Mouse (Mus musculus): ENCODE data around the gene Spag4. TPM values are rescaled to one million over a fixed set of nuclear protein-coding genes. Genes with fewer than 3 reads are reported as not detected.

The Spag4 gene
- polyA plus RNA-seq, 1 experiment from 2014 or later: 3.3 TPM

DNA sequence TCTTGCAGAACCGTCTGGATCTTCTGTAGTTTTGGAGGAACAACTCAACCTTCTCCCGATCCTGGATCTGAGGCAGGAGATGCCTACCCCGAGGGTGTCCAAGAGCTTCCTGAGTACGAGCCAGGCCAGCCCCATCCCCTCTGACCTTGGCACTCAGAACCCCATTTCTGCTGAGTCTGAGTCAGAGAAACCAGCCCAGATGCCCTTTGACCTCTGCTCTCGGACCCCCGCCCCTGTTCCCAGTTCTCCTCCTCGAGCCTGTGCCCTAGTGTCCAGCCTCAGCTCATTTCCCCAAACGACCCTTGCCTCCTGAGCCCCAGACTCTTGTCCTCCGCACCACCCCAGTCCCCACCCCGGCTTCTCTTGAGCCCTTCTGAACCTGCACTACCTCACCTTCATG lies 1.2 kb downstream of the Spag4 start:
- Histone ChIP-seq H3K9ac (ENCODE audit: low read depth, low read length) (peak overlapping the region; percentile 85), H3K9me3 (replicated peaks; ENCODE audit: control insufficient read depth, low read length) (no peaks in the 10 kb centered on the region), H3K27me3 (ENCODE audit: control insufficient read depth, insufficient read depth, low read length) (no peaks in the 10 kb centered on the region; the same call in 1 of the 2 replicates), H3K4me3 (ENCODE audit: low read depth, low read length) (peak overlapping the region; percentile 77), H3K4me2 (peak overlapping the region; percentile 96), H3K4me1 (ENCODE audit: control insufficient read depth, insufficient read depth, low read length) (0 out of 2 replicates have a peak, but pooled peaks cover 4% of the 10 kb centered on the region), H3K27ac (ENCODE audit: low read depth, low read length) (no peak overlapping the region), H3K36me3 (ENCODE audit: control insufficient read depth, insufficient read depth, low read length) (peaks cover 2% of the 10 kb centered on the region; the same call in 1 of the 2 replicates)
- 37% methylated on average over 10 of the region's 10 CpGs for WGBS (ENCODE audit: insufficient replicate concordance)
- peak; percentile 19; the same call in 1 of the 2 replicates for ATAC-seq (replicated peaks; ENCODE audit: insufficient number of reproducible peaks, low FRiP score, low TSS enrichment)

DNA sequence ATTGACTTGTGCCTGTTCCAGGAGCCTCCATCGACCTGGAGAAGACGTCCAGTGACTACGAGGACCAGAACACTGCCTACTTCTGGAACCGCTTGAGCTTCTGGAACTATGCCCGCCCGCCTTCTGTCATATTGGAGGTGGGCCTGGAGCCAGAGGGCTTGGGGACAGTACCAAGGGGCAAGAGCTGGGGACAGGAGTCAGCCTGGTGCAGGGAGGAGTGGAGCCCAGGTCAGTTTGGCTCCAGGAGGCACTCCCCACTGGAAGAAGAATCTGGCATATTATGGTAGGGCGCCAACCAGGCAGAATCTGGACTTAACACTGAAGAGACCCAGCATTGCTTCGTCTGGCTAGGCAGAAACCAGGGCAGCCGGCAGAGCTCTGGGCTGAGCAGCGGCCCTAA lies 2.9 kb downstream of the Spag4 start:
- 0 out of 2 replicates have a peak, but pooled peaks cover 4% of the 10 kb centered on the region for H3K4me1 ChIP-seq (ENCODE audit: control insufficient read depth, insufficient read depth, low read length)
- H3K9me3 ChIP-seq (replicated peaks; ENCODE audit: control insufficient read depth, low read length): no peaks in the 10 kb centered on the region
- no peak overlapping the region for H3K9ac ChIP-seq (ENCODE audit: low read depth, low read length)
- H3K36me3 ChIP-seq (ENCODE audit: control insufficient read depth, insufficient read depth, low read length): peaks cover 12% of the 10 kb centered on the region; the same call in 1 of the 2 replicates
- WGBS (ENCODE audit: insufficient replicate concordance): 90% methylated on average over 10 of the region's 10 CpGs
- ATAC-seq (replicated peaks; ENCODE audit: insufficient number of reproducible peaks, low FRiP score, low TSS enrichment): no peak
- no peaks in the 10 kb centered on the region; the same call in 1 of the 2 replicates for H3K27me3 ChIP-seq (ENCODE audit: control insufficient read depth, insufficient read depth, low read length)
- no peak overlapping the region for H3K27ac ChIP-seq (ENCODE audit: low read depth, low read length)
- no peak overlapping the region for H3K4me3 ChIP-seq (ENCODE audit: low read depth, low read length)
- no peak overlapping the region for H3K4me2 ChIP-seq

DNA sequence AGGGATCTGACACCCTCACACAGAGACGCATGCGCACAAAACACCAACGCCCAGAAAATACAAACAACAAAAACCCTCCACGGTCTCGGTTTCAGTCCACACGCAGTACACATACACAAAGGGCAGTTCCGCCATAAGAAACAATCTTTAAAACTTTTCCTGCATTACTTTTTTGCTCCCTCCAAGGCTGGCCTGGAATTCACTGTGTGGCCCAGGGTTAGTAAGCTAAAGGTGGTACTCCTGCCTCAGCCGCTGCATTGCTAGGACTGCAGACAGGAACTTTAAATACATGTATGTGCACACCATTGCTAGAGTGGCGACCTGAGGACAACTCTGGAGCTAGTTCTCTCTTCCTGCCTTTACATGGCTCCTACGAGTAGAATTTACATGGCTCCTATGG lies 6.3 kb downstream of the Spag4 start:
- no peaks in the 10 kb centered on the region for H3K9me3 ChIP-seq (replicated peaks; ENCODE audit: control insufficient read depth, low read length)
- H3K27me3 ChIP-seq (ENCODE audit: control insufficient read depth, insufficient read depth, low read length): no peaks in the 10 kb centered on the region
- peaks cover 34% of the 10 kb centered on the region for H3K36me3 ChIP-seq (ENCODE audit: control insufficient read depth, insufficient read depth, low read length)
- no peaks in the 10 kb centered on the region for H3K4me1 ChIP-seq (ENCODE audit: control insufficient read depth, insufficient read depth, low read length)
- no peak overlapping the region for H3K4me2 ChIP-seq
- 93% methylated on average over 10 of the region's 10 CpGs for WGBS (ENCODE audit: insufficient replicate concordance)
- no peak overlapping the region for H3K27ac ChIP-seq (ENCODE audit: low read depth, low read length)
- H3K4me3 ChIP-seq (ENCODE audit: low read depth, low read length): no peak overlapping the region
- ATAC-seq (replicated peaks; ENCODE audit: insufficient number of reproducible peaks, low FRiP score, low TSS enrichment): no peak
- H3K9ac ChIP-seq (ENCODE audit: low read depth, low read length): no peak overlapping the region

DNA sequence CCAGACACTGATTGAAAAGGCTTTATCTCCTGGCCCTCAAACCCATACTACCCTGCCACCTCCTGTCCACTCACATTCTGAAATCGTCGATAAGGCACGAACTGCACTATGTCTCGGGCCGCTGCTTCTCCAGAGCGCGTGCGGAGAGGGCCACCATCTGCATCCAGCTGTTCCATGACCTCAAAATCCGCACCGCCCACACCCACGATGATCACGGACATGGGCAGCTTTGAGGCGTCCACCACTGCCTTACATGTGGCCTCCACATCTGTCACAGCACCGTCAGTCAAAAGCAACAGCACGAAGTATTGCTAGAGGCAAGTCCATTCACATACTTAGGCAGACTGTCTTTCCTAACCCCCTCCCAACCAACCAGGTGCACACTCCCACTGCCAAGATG lies 8.8 kb downstream of the Spag4 start:
- no peak for ATAC-seq (replicated peaks; ENCODE audit: insufficient number of reproducible peaks, low FRiP score, low TSS enrichment)
- WGBS (ENCODE audit: insufficient replicate concordance): 94% methylated on average over 15 of the region's 15 CpGs
- Histone ChIP-seq H3K9me3 (replicated peaks; ENCODE audit: control insufficient read depth, low read length) (no peaks in the 10 kb centered on the region), H3K27me3 (ENCODE audit: control insufficient read depth, insufficient read depth, low read length) (no peaks in the 10 kb centered on the region), H3K4me1 (ENCODE audit: control insufficient read depth, insufficient read depth, low read length) (no peaks in the 10 kb centered on the region), H3K36me3 (ENCODE audit: control insufficient read depth, insufficient read depth, low read length) (peaks cover 53% of the 10 kb centered on the region), H3K4me2 (no peak overlapping the region), H3K27ac (ENCODE audit: low read depth, low read length) (no peak overlapping the region), H3K9ac (ENCODE audit: low read depth, low read length) (no peak overlapping the region), H3K4me3 (ENCODE audit: low read depth, low read length) (no peak overlapping the region)

DNA sequence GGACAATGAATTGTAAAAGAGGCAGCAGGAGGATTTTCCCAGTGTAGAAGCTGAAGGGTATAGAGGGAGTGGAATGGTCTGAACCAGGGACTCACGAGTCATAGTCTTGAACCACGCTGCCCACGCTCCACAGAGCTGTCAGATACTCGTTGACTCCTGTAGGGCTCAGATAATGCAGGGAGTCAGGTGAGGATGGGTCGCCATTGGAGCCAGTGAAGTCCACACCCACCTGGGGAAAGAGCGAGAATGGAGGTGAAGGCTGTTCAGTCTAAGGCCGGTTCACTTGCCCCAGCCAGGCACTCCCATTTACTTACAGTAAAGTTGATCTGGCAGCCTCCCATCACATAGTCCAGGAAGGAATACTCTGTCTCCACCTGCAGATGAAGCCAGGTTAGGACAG lies 12.5 kb downstream of the Spag4 start:
- H3K9me3 ChIP-seq (replicated peaks; ENCODE audit: control insufficient read depth, low read length): no peaks in the 10 kb centered on the region
- H3K9ac ChIP-seq (ENCODE audit: low read depth, low read length): no peak overlapping the region
- H3K4me2 ChIP-seq: no peak overlapping the region
- no peak overlapping the region for H3K4me3 ChIP-seq (ENCODE audit: low read depth, low read length)
- H3K36me3 ChIP-seq (ENCODE audit: control insufficient read depth, insufficient read depth, low read length): peaks cover 46% of the 10 kb centered on the region
- 86% methylated on average over 7 of the region's 7 CpGs for WGBS (ENCODE audit: insufficient replicate concordance)
- H3K27me3 ChIP-seq (ENCODE audit: control insufficient read depth, insufficient read depth, low read length): no peaks in the 10 kb centered on the region
- H3K27ac ChIP-seq (ENCODE audit: low read depth, low read length): no peak overlapping the region
- ATAC-seq (replicated peaks; ENCODE audit: insufficient number of reproducible peaks, low FRiP score, low TSS enrichment): no peak
- H3K4me1 ChIP-seq (ENCODE audit: control insufficient read depth, insufficient read depth, low read length): peaks cover 21% of the 10 kb centered on the region

DNA sequence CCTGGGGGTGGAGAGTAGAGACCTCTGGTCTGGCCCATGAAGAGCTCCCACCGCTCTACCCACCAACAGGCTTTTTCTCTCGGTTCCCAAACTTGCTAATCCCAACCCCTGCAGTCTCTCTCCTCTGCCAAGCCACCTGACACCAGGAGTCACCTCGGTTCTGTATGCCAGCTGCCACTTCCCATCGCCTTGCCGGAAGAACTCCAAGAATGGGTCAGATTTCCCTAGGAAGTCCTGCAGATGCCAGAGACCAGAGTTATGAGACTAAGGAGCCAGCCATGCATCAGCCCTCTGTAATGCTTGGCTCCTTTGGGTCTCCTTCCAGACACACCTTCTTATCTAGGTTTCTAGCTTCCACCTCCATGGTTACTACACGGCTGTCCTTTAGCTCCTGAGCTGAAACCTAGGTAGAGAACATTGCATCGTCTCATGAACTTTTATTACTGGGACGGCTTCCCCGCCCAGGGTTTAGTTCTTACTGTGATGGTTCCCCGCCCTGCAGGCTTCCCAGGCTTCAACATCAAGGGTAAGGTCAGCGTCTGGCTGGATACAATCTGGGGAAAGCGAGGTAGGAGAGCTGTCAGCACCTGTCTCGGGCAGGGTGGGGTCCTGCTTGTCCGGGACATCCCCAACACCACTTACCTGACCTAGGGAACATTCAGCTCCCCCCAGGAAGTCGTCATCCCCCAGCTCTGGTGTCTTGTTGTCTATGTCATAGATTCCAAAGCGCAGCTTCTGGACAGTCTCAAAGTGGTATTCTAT lies 13.6 kb downstream of the Spag4 start:
- Histone ChIP-seq H3K27me3 (ENCODE audit: control insufficient read depth, insufficient read depth, low read length) (no peaks in the 10 kb centered on the region), H3K4me3 (ENCODE audit: low read depth, low read length) (no peak overlapping the region), H3K9me3 (replicated peaks; ENCODE audit: control insufficient read depth, low read length) (no peaks in the 10 kb centered on the region), H3K27ac (ENCODE audit: low read depth, low read length) (no peak overlapping the region), H3K4me1 (ENCODE audit: control insufficient read depth, insufficient read depth, low read length) (peaks cover 25% of the 10 kb centered on the region), H3K4me2 (no peak overlapping the region), H3K9ac (ENCODE audit: low read depth, low read length) (no peak overlapping the region), H3K36me3 (ENCODE audit: control insufficient read depth, insufficient read depth, low read length) (peaks cover 37% of the 10 kb centered on the region)
- ATAC-seq (replicated peaks; ENCODE audit: insufficient number of reproducible peaks, low FRiP score, low TSS enrichment): no peak
- WGBS (ENCODE audit: insufficient replicate concordance): 88% methylated on average over 16 of the region's 16 CpGs

DNA sequence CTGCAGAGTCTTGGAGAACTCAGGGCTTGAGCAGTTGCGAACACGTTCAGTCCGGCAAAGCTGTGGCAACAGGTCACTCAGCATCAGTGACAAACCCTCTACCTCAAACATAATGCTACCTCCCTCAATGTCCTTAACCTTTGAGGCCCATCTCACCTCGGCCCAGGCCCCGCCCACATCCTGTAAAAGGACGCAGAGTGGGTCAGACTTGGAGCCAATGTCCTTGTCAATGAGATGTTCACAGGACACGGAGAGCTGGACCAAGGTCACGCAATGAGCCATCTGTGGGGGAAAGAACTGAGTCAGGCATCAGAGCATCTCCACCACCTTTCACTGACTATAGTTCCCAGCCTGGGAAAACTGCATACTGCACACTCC lies 14.2 kb downstream of the Spag4 start:
- H3K27ac ChIP-seq (ENCODE audit: low read depth, low read length): no peak overlapping the region
- no peak overlapping the region for H3K4me3 ChIP-seq (ENCODE audit: low read depth, low read length)
- 82% methylated on average over 8 of the region's 8 CpGs for WGBS (ENCODE audit: insufficient replicate concordance)
- ATAC-seq (replicated peaks; ENCODE audit: insufficient number of reproducible peaks, low FRiP score, low TSS enrichment): no peak; the same call in 1 of the 2 replicates
- H3K36me3 ChIP-seq (ENCODE audit: control insufficient read depth, insufficient read depth, low read length): peaks cover 33% of the 10 kb centered on the region
- no peaks in the 10 kb centered on the region for H3K27me3 ChIP-seq (ENCODE audit: control insufficient read depth, insufficient read depth, low read length)
- peaks cover 25% of the 10 kb centered on the region for H3K4me1 ChIP-seq (ENCODE audit: control insufficient read depth, insufficient read depth, low read length)
- H3K4me2 ChIP-seq: no peak overlapping the region
- H3K9ac ChIP-seq (ENCODE audit: low read depth, low read length): no peak overlapping the region
- H3K9me3 ChIP-seq (replicated peaks; ENCODE audit: control insufficient read depth, low read length): no peaks in the 10 kb centered on the region

DNA sequence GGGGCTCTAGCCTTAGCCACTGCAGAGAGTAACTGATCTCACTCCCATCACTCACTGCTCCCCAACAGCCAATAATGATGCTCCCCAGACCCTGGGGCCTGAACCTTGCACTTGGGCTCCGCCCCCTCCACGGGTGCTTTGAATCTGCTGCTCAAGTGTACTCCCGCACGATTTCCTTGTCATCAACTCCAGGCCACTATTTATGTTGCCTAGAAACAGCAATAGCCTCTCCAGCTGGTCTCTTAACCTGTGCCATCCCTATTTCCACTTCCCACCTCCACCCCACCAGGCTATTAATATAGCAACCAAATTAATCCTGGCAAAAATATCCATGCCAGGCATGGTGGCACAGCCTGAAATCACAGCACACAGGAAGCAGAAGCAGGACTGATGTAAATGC lies 14.7 kb downstream of the Spag4 start:
- ATAC-seq (replicated peaks; ENCODE audit: insufficient number of reproducible peaks, low FRiP score, low TSS enrichment): 0 out of 2 replicates have a peak, but pooled peaks have one; percentile 37

DNA sequence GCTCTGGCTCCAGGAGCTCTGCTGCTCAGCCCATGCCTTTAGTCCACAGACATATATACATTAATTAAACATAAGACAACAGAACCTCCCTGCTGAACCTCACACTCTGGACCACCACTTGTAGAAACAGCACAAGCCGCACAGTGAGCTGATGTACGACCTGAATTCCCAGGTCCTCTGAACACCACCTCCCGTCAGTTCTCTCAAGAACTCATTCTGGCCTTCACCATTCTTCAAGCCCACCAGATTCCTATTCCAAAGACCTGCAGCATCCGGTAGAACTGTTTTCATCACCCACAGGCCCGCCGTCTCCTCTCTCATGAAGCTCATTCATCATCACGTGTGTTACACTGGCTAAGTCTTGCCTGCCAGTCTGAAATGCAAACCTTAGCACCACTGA lies 15.4 kb downstream of the Spag4 start:
- no peak overlapping the region for H3K27ac ChIP-seq (ENCODE audit: low read depth, low read length)
- H3K9ac ChIP-seq (ENCODE audit: low read depth, low read length): no peak overlapping the region
- H3K4me3 ChIP-seq (ENCODE audit: low read depth, low read length): no peak overlapping the region
- H3K4me1 ChIP-seq (ENCODE audit: control insufficient read depth, insufficient read depth, low read length): peaks cover 25% of the 10 kb centered on the region
- 85% methylated on average over 7 of the region's 7 CpGs for WGBS (ENCODE audit: insufficient replicate concordance)
- peaks cover 29% of the 10 kb centered on the region for H3K36me3 ChIP-seq (ENCODE audit: control insufficient read depth, insufficient read depth, low read length)
- H3K4me2 ChIP-seq: no peak overlapping the region
- no peak for ATAC-seq (replicated peaks; ENCODE audit: insufficient number of reproducible peaks, low FRiP score, low TSS enrichment)
- H3K9me3 ChIP-seq (replicated peaks; ENCODE audit: control insufficient read depth, low read length): no peaks in the 10 kb centered on the region
- H3K27me3 ChIP-seq (ENCODE audit: control insufficient read depth, insufficient read depth, low read length): no peaks in the 10 kb centered on the region

More for the DNA sequence above, 14.7 kb downstream of the Spag4 start:
- Histone ChIP-seq H3K4me2 (no peak overlapping the region), H3K4me1 (ENCODE audit: control insufficient read depth, insufficient read depth, low read length) (peaks cover 25% of the 10 kb centered on the region), H3K36me3 (ENCODE audit: control insufficient read depth, insufficient read depth, low read length) (peaks cover 29% of the 10 kb centered on the region), H3K27me3 (ENCODE audit: control insufficient read depth, insufficient read depth, low read length) (no peaks in the 10 kb centered on the region), H3K4me3 (ENCODE audit: low read depth, low read length) (no peak overlapping the region), H3K9ac (ENCODE audit: low read depth, low read length) (no peak overlapping the region), H3K27ac (ENCODE audit: low read depth, low read length) (no peak overlapping the region), H3K9me3 (replicated peaks; ENCODE audit: control insufficient read depth, low read length) (no peaks in the 10 kb centered on the region)
- 38% methylated on average over 4 of the region's 4 CpGs for WGBS (ENCODE audit: insufficient replicate concordance)

Data from heart, embryonic 11.5 days (tissue).